Mouse (Mus musculus) right cerebral cortex, adult 2 months (tissue): ENCODE measurements around the gene Tubb4a.
"Not testable (repeated sequence)": the region's sequence is repeated elsewhere in the genome, so short reads cannot be mapped to it uniquely, and the experiment has no call there.

Experiments used
- DNase-seq, 2 experiments: peaks; one replicate each; pipeline ENCODE4 v3.0.0; 2021 to 2022; ENCODE audit warnings: low spot score in 2 of 2

Gene Tubb4a

GRCm38 (mm10) chr17:57087049-57087832 is at the start of gene Tubb4a:
Gene Tubb4a (minus strand): TSS chr17:57087782.
- DNase-seq, result peak; percentile 84 to 86

- no peak for DNase-seq
Measured at GRCm38 (mm10) chr17:57135635-57136034, 48.1 kb upstream of the Tubb4a start.

DNA sequence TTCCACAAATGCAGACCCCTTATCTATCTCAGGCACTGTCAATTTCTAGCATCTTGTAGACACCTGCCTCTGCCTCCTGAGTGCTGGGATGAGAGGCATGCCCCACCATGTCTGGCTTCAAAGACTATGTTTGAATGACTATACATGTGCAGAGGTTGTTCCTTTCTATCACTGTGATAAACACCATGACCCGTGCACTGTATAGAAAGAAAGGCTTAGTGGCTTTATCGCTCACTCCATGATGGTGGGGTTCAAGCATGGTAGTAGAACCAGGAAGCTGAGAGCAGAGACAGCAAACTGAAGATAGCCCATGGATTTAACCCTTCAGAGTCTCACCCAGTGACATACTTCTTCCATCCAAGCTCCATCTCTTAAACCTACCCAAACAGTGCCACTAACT is 47.1 kb upstream of the Tubb4a start:
- no peak for DNase-seq

- DNase-seq, result not testable (repeated sequence)
Measured at GRCm38 (mm10) chr17:57134021-57134420, 46.4 kb upstream of the Tubb4a start.

GRCm38 (mm10) chr17:57131793-57132192 is 44.2 kb upstream of the Tubb4a start:
- DNase-seq, result no peak

- DNase-seq, result no peak
Measured at GRCm38 (mm10) chr17:57125853-57126622, 38.5 kb upstream of the Tubb4a start.

GRCm38 (mm10) chr17:57124792-57125191 is 37.2 kb upstream of the Tubb4a start:
- DNase-seq, result no peak

GRCm38 (mm10) chr17:57123192-57124118 is 35.9 kb upstream of the Tubb4a start:
- DNase-seq, result no peak

GRCm38 (mm10) chr17:57121856-57122255 is 34.3 kb upstream of the Tubb4a start:
- DNase-seq, result no peak

GRCm38 (mm10) chr17:57118524-57119349 is 31.2 kb upstream of the Tubb4a start:
- no peak for DNase-seq

GRCm38 (mm10) chr17:57116801-57117200 is 29.2 kb upstream of the Tubb4a start:
- DNase-seq, result no peak

- no peak for DNase-seq
Measured at GRCm38 (mm10) chr17:57112768-57113474, 25.3 kb upstream of the Tubb4a start.

DNA sequence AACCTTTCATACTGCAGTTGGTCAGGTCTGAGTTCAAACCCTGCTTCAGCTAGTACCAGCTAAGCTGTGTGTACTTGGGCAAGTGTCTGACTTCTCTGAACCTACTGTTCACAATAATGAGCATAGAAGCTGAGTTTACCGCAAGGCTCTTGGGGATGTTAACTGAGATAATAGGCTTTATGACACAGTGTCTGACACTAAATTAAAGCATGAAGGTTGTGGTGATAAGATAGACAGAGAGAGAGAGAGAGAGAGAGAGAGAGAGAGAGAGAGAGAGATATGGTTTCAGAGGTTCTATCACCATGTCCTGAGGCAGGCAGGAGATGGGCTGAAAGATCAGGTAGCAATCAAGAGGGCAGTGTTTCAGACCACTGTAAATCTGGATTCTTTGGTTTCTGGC is 22.4 kb upstream of the Tubb4a start:
- no peak for DNase-seq

- no peak for DNase-seq
Measured at GRCm38 (mm10) chr17:57108666-57109171, 21.1 kb upstream of the Tubb4a start.

- no peak for DNase-seq
Measured at GRCm38 (mm10) chr17:57108040-57108665, 20.6 kb upstream of the Tubb4a start.

DNA sequence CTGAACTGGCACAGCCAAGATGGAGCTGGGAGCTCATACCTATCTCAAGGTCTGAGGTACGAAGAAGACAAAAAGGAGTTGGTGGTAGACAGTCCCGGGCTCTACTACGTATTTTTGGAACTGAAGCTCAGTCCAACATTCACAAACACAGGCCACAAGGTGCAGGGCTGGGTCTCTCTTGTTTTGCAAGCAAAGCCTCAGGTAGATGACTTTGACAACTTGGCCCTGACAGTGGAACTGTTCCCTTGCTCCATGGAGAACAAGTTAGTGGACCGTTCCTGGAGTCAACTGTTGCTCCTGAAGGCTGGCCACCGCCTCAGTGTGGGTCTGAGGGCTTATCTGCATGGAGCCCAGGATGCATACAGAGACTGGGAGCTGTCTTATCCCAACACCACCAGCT is 19.5 kb upstream of the Tubb4a start:
- no peak for DNase-seq

- no peak for DNase-seq
Measured at GRCm38 (mm10) chr17:57106035-57106368, 18.4 kb upstream of the Tubb4a start.

GRCm38 (mm10) chr17:57105181-57106034 is 17.8 kb upstream of the Tubb4a start, which contains the start of gene Tnfsf9:
Gene Tnfsf9 (plus strand): TSS chr17:57105325.
- DNase-seq, result peak; percentile 16 to 40

GRCm38 (mm10) chr17:57104496-57104895 is 16.9 kb upstream of the Tubb4a start:
- DNase-seq, result no peak
